Mouse (Mus musculus) G1E (cell line): ENCODE results near the gene Sbf2.

ENCODE experiments used
- CTCF ChIP-seq: IDR thresholded peaks from 2 replicates; pipeline ENCODE4 v1.5.1; 2012; ENCODE audit warnings: low read depth, low read length, inconsistent platforms, mixed read lengths
- GATA1 ChIP-seq: IDR thresholded peaks from 2 replicates; pipeline ENCODE4 v1.6.1; 2012; ENCODE audit warnings: borderline replicate concordance, low read length, inconsistent platforms, mixed read lengths
- POLR2AphosphoS5 ChIP-seq: IDR thresholded peaks from 2 replicates; pipeline ENCODE4 v1.6.1; 2012; ENCODE audit warnings: low read depth, low read length, inconsistent platforms; ENCODE audit not compliant: insufficient replicate concordance
- TAL1 ChIP-seq: conservative IDR thresholded peaks from 2 replicates; pipeline ENCODE4 v1.6.1; 2012; ENCODE audit warnings: low read depth, low read length, inconsistent platforms, mixed read lengths

GRCm38 (mm10) chr7:110485051-110485450 lies 129.7 kb downstream of the Sbf2 start:
- TF ChIP-seq CTCF (no peak), GATA1 (no peak), TAL1 (no peak), POLR2AphosphoS5 (no peak)
